Mouse (Mus musculus): ENCODE results near the gene Pcnx2. TPM values are rescaled to one million over a fixed set of nuclear protein-coding genes. Genes with fewer than 3 reads are reported as not detected.

Pcnx2 gene
- not detected for total RNA-seq (2023)

DNA sequence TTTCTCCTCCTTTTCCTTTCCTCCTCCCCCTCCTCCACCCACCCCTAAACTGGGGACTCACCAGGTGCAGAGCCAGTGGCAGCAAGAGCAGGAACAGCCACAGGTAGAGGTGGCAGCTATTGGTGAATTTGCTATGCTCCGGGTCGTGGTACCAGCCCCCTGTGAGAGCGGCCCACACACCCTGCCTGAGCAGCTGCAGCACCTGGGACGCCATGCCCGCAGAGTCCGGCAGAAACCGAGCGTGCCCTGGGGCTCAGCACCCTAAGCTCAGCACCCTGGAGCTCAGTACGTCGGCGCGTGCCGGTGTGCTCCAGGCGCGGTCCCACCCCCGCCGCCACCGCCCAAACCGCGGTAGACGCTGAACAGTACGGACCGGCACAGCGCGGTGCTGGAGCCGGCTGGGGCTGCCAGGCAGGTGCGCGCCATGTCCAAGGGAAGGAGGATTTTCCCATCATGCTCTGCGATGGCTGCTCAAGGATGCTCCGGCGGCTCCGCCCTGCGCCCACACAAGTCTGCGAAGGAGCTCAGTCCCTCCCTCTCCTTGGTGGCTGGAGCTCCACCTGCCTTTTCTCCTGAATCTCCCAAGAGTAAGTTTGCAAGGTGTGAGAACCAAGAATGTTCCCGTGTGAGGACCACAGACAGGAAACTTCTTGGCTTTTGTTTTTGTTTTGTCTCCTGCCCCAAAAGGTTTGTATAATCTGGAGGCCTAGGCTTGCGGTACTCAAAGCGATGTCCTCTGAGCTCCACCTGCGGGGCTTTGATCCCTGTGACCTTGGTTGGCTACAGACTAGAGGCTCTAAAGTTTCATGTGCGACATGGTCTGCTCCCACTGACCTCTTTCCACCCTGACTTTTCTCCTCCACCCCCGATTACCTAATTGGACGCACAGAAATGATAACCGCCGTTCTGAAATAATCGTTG is at the start of gene Pcnx2:
Gene Pcnx2, minus strand, starts transcription at position 450 of the 921 bp plus-strand sequence.

DNA sequence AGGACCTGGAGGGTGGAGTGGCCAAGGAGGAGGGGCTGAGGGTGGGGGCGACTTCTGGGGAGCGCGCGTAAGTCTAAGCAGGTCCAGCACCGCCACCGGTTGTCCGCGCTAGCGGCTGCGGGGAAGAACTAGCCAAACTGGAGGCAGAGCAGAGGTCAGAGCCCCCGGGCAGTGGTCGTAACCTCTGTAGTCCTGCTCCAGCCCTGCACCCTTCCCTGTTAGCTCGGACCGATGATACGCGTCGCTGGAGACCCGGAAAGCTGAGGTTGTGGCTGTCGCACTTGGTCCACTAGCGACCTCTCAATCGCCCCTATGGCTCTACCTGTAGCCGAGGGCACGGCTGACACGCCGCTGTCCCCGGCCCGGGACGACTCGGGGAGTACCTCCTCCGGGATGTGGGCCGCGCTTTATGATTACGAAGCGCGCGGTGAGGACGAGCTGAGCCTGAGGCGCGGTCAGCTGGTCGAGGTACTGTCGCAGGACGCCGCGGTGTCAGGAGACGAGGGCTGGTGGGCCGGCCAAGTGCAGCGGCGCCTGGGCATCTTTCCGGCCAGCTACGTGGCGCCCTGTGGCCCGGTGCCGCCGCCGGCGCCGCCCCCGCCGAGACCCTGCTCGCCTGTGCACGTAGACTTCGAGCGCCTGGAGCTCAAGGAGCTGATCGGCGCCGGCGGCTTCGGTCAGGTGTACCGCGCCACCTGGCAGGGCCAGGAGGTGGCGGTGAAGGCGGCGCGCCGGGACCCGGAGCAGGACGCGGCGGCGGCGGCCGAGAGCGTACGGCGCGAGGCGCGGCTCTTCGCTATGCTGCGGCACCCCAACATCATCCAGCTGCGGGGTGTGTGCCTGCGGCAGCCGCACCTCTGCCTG is 12.5 kb upstream of the Pcnx2 start, which contains the start of gene Map3k21:
Gene Map3k21, plus strand, starts transcription at position 86 of the 864 bp plus-strand sequence.

DNA sequence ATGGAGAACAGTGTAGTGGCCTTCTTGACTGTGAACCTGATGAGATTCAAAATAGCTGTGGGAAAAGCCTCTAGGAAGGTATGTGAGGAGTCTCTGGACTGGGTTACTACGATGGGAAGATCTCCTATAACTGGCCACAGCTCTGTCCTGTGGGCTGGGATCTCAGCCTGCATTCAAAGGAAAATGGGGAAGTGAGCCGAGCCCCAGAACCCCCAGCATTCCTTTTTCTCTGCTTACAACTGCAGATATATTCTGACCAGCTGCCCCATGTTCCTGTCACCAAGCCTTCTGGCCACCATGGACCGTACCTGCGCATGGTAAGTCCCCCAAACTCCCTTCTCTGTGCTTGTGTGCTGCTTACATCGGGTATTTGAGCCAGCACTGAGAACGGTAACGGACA is 168.4 kb downstream of the Pcnx2 start, which contains the start of gene Ntpcr:
Gene Ntpcr, plus strand, starts transcription at position 218 of the 400 bp plus-strand sequence.

Other genes with a start within 250 kb of the Pcnx2 start
- 1 to 10 TPM; 2.6 to 3.7 TPM for gene Map10, start 228.5 kb downstream of the Pcnx2 start, total RNA-seq (2023)
- 10 to 100 TPM in 1 of 2 experiments, 1 to 10 TPM in 1; 9.4 to 12.1 TPM for gene Ntpcr, start 168.4 kb downstream of the Pcnx2 start, total RNA-seq (2023)
- not detected for gene Map3k21, start 12.1 kb upstream of the Pcnx2 start, total RNA-seq (2023)
- under 1 TPM in 1 of 2 experiments, not detected in 1; 0.56 TPM for gene Kcnk1, start 96.9 kb upstream of the Pcnx2 start, total RNA-seq (2023)